Mouse (Mus musculus): ENCODE results near the gene Esr2. TPM values are rescaled to one million over a fixed set of nuclear protein-coding genes. Genes with fewer than 3 reads are reported as not detected.

Gene Esr2
- polyA plus RNA-seq, 1 experiment from 2014 or later: 0.07 TPM

GRCm38 (mm10) chr12:76130891-76131290 lies 46.2 kb downstream of the Esr2 start:
- Histone ChIP-seq H3K27me3 (ENCODE audit: control insufficient read depth, insufficient read depth, low read length) (no peaks in the 10 kb centered on the region), H3K9me3 (ENCODE audit: control insufficient read depth, low read length) (no peaks in the 10 kb centered on the region), H3K4me3 (ENCODE audit: low read depth, low read length) (no peak overlapping the region), H3K4me2 (no peak overlapping the region), H3K4me1 (ENCODE audit: control insufficient read depth, insufficient read depth, low read length) (no peaks in the 10 kb centered on the region), H3K27ac (ENCODE audit: low read depth, low read length) (no peak overlapping the region), H3K9ac (ENCODE audit: low read length) (no peak overlapping the region), H3K36me3 (ENCODE audit: control insufficient read depth, insufficient read depth, low read length) (no peaks in the 10 kb centered on the region)
- DNase-seq (ENCODE audit: low spot score, missing footprints) (no peak), ATAC-seq (ENCODE audit: low FRiP score) (no peak)
- 86% methylated on average over 6 of the region's 6 CpGs for WGBS

DNA sequence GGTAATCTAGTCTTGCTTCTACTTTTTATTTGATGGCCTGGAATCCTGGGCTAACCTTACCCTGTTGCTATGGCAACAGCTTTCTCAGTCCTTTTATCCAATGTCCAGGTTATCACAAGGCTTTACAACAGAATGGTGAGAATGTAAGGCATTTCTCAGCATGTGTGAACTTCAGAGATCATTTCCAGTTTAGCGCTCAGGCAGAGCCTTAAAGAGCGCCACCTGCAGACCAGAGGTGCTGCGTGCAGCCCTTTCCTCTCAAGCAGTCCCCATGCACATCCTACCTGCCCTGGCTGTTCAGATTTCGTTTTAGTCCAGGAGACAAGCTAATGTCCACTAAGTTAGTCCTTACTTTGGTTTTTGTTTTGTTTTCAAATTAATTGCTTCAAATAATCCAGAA lies 46.8 kb downstream of the Esr2 start:
- no peak overlapping the region for H3K27ac ChIP-seq (ENCODE audit: low read depth, low read length)
- H3K9ac ChIP-seq (ENCODE audit: low read length): no peak overlapping the region
- WGBS: 17% methylated on average over 4 of the region's 4 CpGs
- no peak overlapping the region for H3K4me2 ChIP-seq
- no peaks in the 10 kb centered on the region for H3K36me3 ChIP-seq (ENCODE audit: control insufficient read depth, insufficient read depth, low read length)
- H3K4me3 ChIP-seq (ENCODE audit: low read depth, low read length): no peak overlapping the region
- no peaks in the 10 kb centered on the region for H3K27me3 ChIP-seq (ENCODE audit: control insufficient read depth, insufficient read depth, low read length)
- H3K4me1 ChIP-seq (ENCODE audit: control insufficient read depth, insufficient read depth, low read length): no peaks in the 10 kb centered on the region
- H3K9me3 ChIP-seq (ENCODE audit: control insufficient read depth, low read length): no peaks in the 10 kb centered on the region
- ATAC-seq (ENCODE audit: low FRiP score): no peak
- DNase-seq (ENCODE audit: low spot score, missing footprints): peak; percentile 88

DNA sequence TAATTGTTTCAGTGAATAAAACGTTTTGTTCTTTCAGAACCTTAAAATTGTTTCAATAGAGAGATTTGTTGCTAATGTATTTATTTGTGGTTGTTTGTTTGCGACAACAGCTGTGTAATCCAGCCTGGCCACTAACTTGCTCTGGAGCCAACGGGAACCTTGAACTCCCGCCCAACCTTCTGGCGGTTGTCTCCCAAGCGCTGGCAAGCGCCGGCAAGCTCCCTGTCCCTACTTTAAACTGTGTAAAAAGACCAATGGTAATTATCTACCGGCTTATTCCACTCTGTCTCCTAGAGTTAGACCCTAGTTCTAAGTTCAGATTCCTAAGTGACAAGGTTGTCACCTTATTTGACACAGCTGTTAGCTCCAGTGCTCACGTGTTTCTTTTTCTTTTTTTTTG lies 48.2 kb downstream of the Esr2 start:
- no peak overlapping the region for H3K4me2 ChIP-seq
- ATAC-seq (ENCODE audit: low FRiP score) (no peak), DNase-seq (ENCODE audit: low spot score, missing footprints) (no peak)
- no peak overlapping the region for H3K4me3 ChIP-seq (ENCODE audit: low read depth, low read length)
- H3K27ac ChIP-seq (ENCODE audit: low read depth, low read length): no peak overlapping the region
- no peaks in the 10 kb centered on the region for H3K4me1 ChIP-seq (ENCODE audit: control insufficient read depth, insufficient read depth, low read length)
- H3K27me3 ChIP-seq (ENCODE audit: control insufficient read depth, insufficient read depth, low read length): no peaks in the 10 kb centered on the region
- no peak overlapping the region for H3K9ac ChIP-seq (ENCODE audit: low read length)
- H3K36me3 ChIP-seq (ENCODE audit: control insufficient read depth, insufficient read depth, low read length): no peaks in the 10 kb centered on the region
- H3K9me3 ChIP-seq (ENCODE audit: control insufficient read depth, low read length): no peaks in the 10 kb centered on the region
- WGBS: 87% methylated on average over 10 of the region's 10 CpGs

- ATAC-seq (ENCODE audit: low FRiP score) (no peak), DNase-seq (ENCODE audit: low spot score, missing footprints) (no peak)
- H3K4me2 ChIP-seq: no peak overlapping the region
- no peak overlapping the region for H3K9ac ChIP-seq (ENCODE audit: low read length)
- H3K4me3 ChIP-seq (ENCODE audit: low read depth, low read length): no peak overlapping the region
- 79% methylated on average over 3 of the region's 3 CpGs for WGBS
- H3K9me3 ChIP-seq (ENCODE audit: control insufficient read depth, low read length): no peaks in the 10 kb centered on the region
- H3K4me1 ChIP-seq (ENCODE audit: control insufficient read depth, insufficient read depth, low read length): no peaks in the 10 kb centered on the region
- H3K36me3 ChIP-seq (ENCODE audit: control insufficient read depth, insufficient read depth, low read length): no peaks in the 10 kb centered on the region
- no peaks in the 10 kb centered on the region for H3K27me3 ChIP-seq (ENCODE audit: control insufficient read depth, insufficient read depth, low read length)
- H3K27ac ChIP-seq (ENCODE audit: low read depth, low read length): no peak overlapping the region
Observed at GRCm38 (mm10) chr12:76128306-76128705, 48.8 kb downstream of the Esr2 start.

GRCm38 (mm10) chr12:76123223-76123622 lies 53.8 kb downstream of the Esr2 start:
- H3K27me3 ChIP-seq (ENCODE audit: control insufficient read depth, insufficient read depth, low read length): no peaks in the 10 kb centered on the region
- no peaks in the 10 kb centered on the region for H3K4me1 ChIP-seq (ENCODE audit: control insufficient read depth, insufficient read depth, low read length)
- no peak for ATAC-seq (ENCODE audit: low FRiP score)
- no peak overlapping the region for H3K4me3 ChIP-seq (ENCODE audit: low read depth, low read length)
- no peak for DNase-seq (ENCODE audit: low spot score, missing footprints)
- no peaks in the 10 kb centered on the region for H3K9me3 ChIP-seq (ENCODE audit: control insufficient read depth, low read length)
- no peak overlapping the region for H3K9ac ChIP-seq (ENCODE audit: low read length)
- WGBS: 91% methylated on average over 6 of the region's 6 CpGs
- H3K27ac ChIP-seq (ENCODE audit: low read depth, low read length): no peak overlapping the region
- no peak overlapping the region for H3K4me2 ChIP-seq
- H3K36me3 ChIP-seq (ENCODE audit: control insufficient read depth, insufficient read depth, low read length): no peaks in the 10 kb centered on the region

DNA sequence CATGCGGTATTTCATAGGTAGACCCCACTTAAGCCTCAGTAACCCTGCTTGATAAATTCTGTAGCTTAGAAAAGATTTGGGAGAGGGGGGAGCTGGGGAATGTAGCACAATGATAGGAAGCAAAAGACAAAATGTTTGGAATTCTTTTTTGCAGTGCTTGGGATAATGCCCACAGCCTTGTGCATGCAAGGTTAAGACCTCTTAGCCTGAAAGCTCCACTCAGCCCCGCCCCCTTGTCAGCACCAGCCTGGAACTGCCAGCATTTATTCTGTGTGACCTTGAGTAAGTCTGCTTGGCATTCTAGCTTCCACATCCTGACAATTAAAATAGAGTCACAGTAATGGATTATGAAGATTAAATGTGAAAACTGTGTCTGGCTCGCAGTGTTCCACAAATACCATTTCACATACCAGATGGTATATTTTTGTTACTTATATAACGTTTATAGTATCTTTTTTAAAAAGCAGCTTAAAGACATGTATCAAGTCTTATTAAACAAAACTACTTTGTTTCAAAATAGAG lies 59.4 kb downstream of the Esr2 start:
- ATAC-seq (ENCODE audit: low FRiP score) (no peak), DNase-seq (ENCODE audit: low spot score, missing footprints) (no peak)
- Histone ChIP-seq H3K27me3 (ENCODE audit: control insufficient read depth, insufficient read depth, low read length) (no peaks in the 10 kb centered on the region), H3K4me1 (ENCODE audit: control insufficient read depth, insufficient read depth, low read length) (peaks cover 2% of the 10 kb centered on the region; the same call in 1 of the 2 replicates), H3K36me3 (ENCODE audit: control insufficient read depth, insufficient read depth, low read length) (no peaks in the 10 kb centered on the region), H3K9ac (ENCODE audit: low read length) (no peak overlapping the region), H3K9me3 (ENCODE audit: control insufficient read depth, low read length) (no peaks in the 10 kb centered on the region), H3K4me2 (no peak overlapping the region), H3K4me3 (ENCODE audit: low read depth, low read length) (no peak overlapping the region), H3K27ac (ENCODE audit: low read depth, low read length) (no peak overlapping the region)
- WGBS: 61% methylated on average over 4 of the region's 4 CpGs

DNA sequence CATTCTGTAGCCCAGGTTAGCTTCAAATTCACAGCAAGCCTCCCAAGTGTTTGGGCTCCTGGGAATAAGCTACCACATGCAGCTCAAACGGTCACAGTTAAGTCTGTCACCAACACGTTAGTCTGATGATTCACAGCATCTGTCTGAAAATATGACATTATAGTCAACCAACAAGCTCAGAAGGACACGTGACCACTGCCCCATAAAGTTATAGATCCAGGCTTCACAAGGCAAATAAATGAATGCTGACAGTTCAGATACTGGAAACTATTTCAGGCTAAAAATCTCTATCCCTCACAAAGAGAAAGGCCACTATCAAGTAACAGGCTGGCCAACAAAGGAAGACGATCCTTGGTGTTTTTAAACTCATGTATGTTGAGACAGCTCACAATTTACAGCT lies 60.5 kb downstream of the Esr2 start:
- H3K36me3 ChIP-seq (ENCODE audit: control insufficient read depth, insufficient read depth, low read length): no peaks in the 10 kb centered on the region
- H3K4me3 ChIP-seq (ENCODE audit: low read depth, low read length): no peak overlapping the region
- H3K27ac ChIP-seq (ENCODE audit: low read depth, low read length): no peak overlapping the region
- no peaks in the 10 kb centered on the region for H3K27me3 ChIP-seq (ENCODE audit: control insufficient read depth, insufficient read depth, low read length)
- H3K9me3 ChIP-seq (ENCODE audit: control insufficient read depth, low read length): no peaks in the 10 kb centered on the region
- no peak overlapping the region for H3K4me2 ChIP-seq
- no peak overlapping the region for H3K9ac ChIP-seq (ENCODE audit: low read length)
- DNase-seq (ENCODE audit: low spot score, missing footprints) (no peak), ATAC-seq (ENCODE audit: low FRiP score) (no peak)
- peaks cover 2% of the 10 kb centered on the region; the same call in 1 of the 2 replicates for H3K4me1 ChIP-seq (ENCODE audit: control insufficient read depth, insufficient read depth, low read length)
- 87% methylated on average over 4 of the region's 4 CpGs for WGBS

GRCm38 (mm10) chr12:76111046-76111445 lies 66.0 kb downstream of the Esr2 start:
- no peak overlapping the region for H3K9ac ChIP-seq (ENCODE audit: low read length)
- no peak overlapping the region for H3K4me3 ChIP-seq (ENCODE audit: low read depth, low read length)
- no peaks in the 10 kb centered on the region for H3K4me1 ChIP-seq (ENCODE audit: control insufficient read depth, insufficient read depth, low read length)
- H3K36me3 ChIP-seq (ENCODE audit: control insufficient read depth, insufficient read depth, low read length): peaks cover 17% of the 10 kb centered on the region
- WGBS: 83% methylated on average over 3 of the region's 3 CpGs
- no peak overlapping the region for H3K4me2 ChIP-seq
- no peaks in the 10 kb centered on the region for H3K27me3 ChIP-seq (ENCODE audit: control insufficient read depth, insufficient read depth, low read length)
- no peak for ATAC-seq (ENCODE audit: low FRiP score)
- H3K9me3 ChIP-seq (ENCODE audit: control insufficient read depth, low read length): no peaks in the 10 kb centered on the region
- DNase-seq (ENCODE audit: low spot score, missing footprints): no peak
- H3K27ac ChIP-seq (ENCODE audit: low read depth, low read length): no peak overlapping the region

- no peak overlapping the region for H3K27ac ChIP-seq (ENCODE audit: low read depth, low read length)
- H3K9me3 ChIP-seq (ENCODE audit: control insufficient read depth, low read length): no peaks in the 10 kb centered on the region
- no peak overlapping the region for H3K4me2 ChIP-seq
- H3K4me3 ChIP-seq (ENCODE audit: low read depth, low read length): no peak overlapping the region
- no peaks in the 10 kb centered on the region for H3K4me1 ChIP-seq (ENCODE audit: control insufficient read depth, insufficient read depth, low read length)
- no peaks in the 10 kb centered on the region for H3K27me3 ChIP-seq (ENCODE audit: control insufficient read depth, insufficient read depth, low read length)
- DNase-seq (ENCODE audit: low spot score, missing footprints): no peak
- peaks cover 19% of the 10 kb centered on the region for H3K36me3 ChIP-seq (ENCODE audit: control insufficient read depth, insufficient read depth, low read length)
- 94% methylated on average over 15 of the region's 15 CpGs for WGBS
- no peak for ATAC-seq (ENCODE audit: low FRiP score)
- H3K9ac ChIP-seq (ENCODE audit: low read length): no peak overlapping the region
Observed at GRCm38 (mm10) chr12:76109646-76110405, 67.2 kb downstream of the Esr2 start.
